Mouse (Mus musculus) lung, postnatal 36 days (tissue): ENCODE measurements at regions not wholly inside any gene's neighbourhood (a gene's known extent, or its start where the extent isn't known, plus 50 kb on each side); places are given as distances from the start of the nearest gene placed in this dataset.

Source experiments
- DNase-seq: peaks from one replicate; pipeline ENCODE4 v3.0.0; 2022; ENCODE audit warnings: mixed read lengths

GRCm38 (mm10) chr15:63364473-63364872, 480.5 kb downstream of the Gsdmc2 start:
- DNase-seq = peak; percentile 41

DNA sequence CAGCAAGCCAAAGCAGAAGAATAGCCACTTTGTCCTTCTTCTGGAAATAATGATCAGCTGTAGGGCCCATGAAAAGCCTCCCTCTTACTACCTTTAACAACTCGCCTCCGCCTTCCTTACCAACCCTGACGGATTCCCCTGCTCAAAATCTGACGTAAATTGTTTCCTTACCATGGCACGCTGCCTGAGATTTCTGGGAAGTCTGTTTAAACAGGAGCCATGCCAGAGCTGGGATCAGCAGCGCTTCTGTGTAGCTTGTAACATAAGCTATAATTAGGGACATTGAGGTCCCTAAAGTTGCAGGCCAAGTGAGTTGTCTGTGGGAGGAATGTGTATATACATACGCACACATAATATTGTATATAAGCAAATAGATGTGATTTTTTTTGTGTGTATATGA, 484.6 kb downstream of the Gsdmc2 start:
- peak; percentile 19 for DNase-seq

DNA sequence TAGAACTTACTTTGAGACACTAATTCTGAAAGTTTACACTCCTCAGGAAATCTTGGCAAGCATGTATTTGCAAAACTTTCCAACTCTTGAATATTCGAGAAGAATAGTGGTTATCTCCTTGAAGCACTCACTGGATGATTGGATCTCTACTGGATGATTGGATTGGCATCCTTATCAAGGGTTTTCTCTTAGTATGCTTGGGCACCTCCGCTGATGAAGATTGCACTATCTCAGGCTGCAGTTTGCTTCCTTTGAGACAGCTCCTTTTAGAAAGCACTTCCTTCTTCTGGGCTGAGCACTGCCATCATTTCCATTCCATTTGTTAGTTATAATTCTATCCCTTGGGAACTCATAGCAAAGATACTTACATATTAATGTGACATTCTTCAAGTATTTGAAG, 503.2 kb downstream of the Gsdmc2 start:
- no peak for DNase-seq

DNA sequence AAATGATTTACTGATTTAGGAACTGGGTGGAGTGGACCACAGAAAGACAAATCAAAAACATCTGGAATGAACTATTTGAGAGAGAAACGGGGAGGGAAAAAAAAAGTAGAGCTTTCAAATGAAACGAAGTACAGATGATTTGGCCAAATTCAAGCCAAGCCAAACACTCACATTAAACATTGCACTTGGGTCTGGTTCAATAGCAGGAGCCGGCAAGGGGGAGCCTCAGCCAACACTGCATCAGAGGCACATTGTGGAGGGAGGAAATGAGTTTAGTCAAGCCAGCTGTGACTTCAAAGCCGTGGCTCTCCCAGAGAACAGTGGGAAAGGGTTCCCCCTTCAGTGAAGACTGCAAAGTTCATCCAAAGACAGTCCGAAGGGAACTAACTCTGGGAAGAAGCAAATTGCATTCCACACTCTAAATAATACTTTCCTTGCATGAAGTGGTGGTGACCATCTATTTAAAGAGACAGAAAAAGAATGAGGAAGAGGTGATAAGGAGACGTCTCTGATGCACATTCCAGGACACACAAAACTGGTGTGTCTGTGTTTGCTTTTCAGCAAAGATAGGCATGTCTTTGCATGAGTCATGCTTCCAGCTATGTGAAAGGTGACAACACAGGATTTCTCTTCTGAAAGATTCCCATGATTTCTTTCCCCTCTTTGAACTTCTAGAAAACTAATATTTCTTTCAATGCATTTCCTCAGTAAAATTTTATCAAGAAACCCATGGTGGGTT, 504.5 kb downstream of the Gsdmc2 start:
- peak; percentile 47 for DNase-seq

DNA sequence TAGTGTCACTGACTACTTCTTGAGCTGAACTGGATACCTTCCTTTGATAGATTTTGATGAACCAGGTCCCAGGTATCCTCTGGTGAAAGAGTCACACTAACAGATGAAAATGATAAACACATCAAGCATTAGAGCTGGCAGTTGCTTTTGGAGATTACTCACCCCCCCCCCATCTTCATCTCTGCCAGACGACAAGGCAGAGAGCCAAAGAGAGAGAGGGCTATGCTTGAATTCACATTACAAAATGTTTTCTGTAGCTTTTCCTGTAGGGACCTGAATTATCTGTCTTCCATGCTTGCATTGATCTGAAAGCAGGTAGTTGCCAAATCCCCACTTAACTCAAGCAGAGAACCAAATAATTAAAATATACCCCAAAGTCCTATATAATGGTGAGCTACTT, 525.3 kb downstream of the Gsdmc2 start:
- no peak for DNase-seq

GRCm38 (mm10) chr15:63310426-63310825, 534.6 kb downstream of the Gsdmc2 start:
- no peak for DNase-seq

DNA sequence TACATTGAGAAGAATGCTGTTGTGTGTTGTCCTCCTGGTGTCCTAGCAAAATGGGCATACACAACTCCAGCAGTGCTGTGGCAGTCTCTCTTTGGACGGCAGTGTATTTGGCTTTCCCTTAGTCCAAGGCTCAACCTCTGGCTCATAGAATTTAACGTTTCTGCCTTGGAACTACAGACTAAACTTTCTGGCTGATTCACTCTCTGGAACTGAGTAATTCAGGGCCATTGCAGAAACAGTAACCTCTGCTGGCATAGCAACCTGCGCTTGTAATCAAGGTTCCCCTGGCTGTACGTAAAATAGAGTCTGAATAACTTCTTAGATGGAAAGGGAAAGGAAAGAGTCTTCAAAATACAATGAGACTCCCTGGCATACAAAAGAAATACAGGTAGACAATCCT, 545.7 kb downstream of the Gsdmc2 start:
- DNase-seq = no peak

DNA sequence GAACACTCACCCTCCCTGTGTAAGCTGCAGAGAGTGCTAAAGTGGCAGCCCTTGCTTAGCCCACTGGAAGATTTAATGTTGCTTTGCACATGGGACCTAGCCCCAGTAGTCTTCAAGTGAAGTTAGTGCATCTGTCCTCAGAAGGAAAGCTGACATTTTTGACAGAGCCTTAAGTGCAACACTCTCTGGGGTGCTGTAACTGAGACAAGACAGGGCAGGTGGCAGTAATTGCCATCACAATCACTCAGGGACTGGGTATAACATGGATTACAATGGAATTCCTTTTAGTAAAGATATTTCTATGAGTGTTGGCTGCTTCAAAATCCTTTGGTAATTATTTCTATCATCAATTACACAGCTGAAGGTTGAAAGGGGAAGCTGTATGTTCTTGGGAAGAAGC, 556.4 kb downstream of the Gsdmc2 start:
- no peak for DNase-seq

- DNase-seq = no peak
Observed at GRCm38 (mm10) chr15:63286026-63286425, 559.0 kb downstream of the Gsdmc2 start.

DNA sequence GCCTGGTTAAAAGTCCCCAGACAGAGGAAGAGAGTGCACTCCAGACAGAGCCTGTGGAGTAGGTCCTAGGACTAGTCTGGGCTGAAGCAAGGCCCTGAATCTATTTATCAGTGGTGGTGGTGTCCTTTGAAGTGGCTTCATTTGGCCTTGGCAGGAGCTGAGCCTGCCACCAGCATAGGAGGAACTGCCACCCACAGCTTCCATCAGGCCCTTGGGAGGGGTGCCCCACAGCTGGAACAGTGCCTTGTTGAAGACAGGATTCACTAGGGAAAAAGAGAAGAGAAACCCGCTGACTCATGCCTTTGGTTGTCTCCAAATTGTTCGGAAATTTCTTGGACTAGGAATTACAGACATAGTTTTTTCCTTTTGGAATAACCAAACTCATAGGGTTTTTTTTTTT, 574.6 kb downstream of the Gsdmc2 start:
- peak; percentile 27 for DNase-seq

- no peak for DNase-seq
Observed at GRCm38 (mm10) chr15:63265845-63266244, 579.1 kb downstream of the Gsdmc2 start.

GRCm38 (mm10) chr15:63255736-63256135, 589.2 kb downstream of the Gsdmc2 start:
- DNase-seq = no peak

GRCm38 (mm10) chr15:63252781-63253340, 592.1 kb downstream of the Gsdmc2 start:
- no peak for DNase-seq

DNA sequence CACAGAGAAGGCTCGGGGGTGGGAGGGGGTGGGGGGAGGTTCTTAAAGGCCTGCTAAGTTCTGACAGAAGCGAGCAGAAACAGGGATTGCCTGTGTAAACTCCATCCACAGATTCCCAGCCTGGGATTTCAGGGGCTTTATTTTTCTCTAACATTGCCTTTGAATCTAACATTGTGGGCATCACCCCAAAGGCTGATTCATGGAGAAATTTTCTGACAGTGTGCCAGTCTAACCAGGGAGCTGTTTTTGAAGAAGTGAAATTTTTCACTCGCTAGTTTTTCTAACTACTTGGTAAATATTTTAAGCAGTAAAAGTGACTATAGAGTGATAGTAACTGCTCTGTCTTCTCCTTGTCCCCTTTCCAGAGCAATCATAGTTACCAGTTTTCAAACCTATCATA, 606.4 kb downstream of the Gsdmc2 start:
- DNase-seq = no peak

DNA sequence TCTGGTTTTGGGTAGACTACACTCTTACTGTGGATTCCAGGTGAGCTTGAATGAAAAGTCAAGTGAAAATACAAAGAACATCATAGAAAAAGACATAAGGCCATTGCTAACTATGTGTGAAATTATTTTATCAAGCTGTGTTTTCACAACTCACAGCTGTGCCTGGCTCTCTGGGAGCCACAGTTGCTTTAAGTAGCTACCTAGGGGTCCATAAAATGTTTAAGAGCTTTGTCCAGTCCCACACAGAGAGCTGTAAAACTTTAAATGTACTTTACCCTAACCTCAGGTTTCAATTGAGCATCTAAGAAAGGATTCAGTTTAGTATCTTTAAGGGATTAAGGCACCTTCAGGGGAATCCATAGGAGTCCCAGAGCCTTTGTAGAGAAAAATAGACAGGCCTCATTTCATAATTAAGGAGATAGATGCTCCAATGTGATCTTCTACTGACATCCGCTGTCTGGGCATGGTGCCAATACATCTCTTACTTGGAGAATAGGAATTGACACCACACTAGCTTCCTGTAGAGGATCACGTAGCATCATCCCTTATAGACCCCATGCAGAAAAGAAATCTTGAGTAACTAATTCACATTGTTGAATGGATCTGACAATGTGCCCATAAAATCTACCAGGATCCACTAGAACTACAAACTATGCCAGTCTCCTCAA, 626.5 kb downstream of the Gsdmc2 start:
- DNase-seq = no peak

- DNase-seq = no peak
Observed at GRCm38 (mm10) chr15:63205150-63205549, 639.8 kb downstream of the Gsdmc2 start.

GRCm38 (mm10) chr15:63195031-63195430, 649.9 kb downstream of the Gsdmc2 start:
- peak; percentile 16 for DNase-seq

DNA sequence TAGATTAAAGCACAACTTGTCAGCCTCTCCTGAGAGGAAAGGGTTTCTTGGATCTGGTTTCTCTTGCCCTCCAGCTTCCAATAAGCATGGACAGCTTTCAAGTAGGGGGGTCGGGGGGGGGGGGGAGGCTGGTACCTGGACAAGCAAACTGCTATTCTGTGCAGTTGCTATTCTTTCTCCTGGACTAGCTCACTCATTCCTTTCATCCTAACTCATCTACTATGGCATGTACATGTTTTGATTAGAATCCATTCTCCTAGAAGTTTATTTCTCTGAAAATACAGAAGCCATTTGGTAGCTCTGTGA, 650.5 kb downstream of the Gsdmc2 start:
- DNase-seq = no peak

DNA sequence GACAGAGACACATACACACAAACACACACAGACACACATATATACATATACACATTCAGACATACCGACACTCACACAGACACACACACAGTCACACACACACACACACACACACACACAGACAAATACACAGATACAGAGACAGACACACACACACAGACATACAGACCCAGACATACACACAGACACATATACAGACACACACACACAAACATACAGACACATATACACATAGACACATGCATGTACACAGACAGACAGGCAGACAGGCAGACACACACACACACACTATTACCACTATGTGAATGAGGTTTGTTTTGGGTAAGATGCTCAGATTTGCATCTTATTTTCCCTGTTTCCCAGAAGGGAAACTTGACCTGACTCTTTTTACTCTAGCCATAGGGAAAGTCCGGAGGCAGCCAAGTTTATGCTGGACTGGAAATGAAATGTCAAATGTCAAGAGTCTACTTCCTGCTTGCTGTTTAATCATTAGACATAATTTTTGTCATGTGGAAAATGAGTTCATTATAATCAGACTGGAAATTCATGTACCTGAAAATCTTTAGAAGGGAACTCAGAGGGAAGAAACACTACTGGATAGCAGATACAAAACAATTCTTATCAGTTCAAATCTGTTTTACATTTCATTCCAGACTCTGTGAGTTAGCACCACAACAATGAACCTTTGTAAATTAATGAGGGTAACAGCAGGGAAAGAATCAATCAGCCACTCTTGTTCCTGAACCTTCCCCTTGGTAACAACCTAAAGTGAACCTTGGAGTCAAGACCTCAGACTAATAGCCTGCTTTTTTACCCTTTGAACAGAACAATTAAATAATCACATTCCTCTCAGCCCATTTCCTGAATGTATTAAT, 651.1 kb downstream of the Gsdmc2 start:
- DNase-seq = peak; percentile 2

- DNase-seq = no peak
Observed at GRCm38 (mm10) chr15:63191731-63192130, 653.2 kb downstream of the Gsdmc2 start.

DNA sequence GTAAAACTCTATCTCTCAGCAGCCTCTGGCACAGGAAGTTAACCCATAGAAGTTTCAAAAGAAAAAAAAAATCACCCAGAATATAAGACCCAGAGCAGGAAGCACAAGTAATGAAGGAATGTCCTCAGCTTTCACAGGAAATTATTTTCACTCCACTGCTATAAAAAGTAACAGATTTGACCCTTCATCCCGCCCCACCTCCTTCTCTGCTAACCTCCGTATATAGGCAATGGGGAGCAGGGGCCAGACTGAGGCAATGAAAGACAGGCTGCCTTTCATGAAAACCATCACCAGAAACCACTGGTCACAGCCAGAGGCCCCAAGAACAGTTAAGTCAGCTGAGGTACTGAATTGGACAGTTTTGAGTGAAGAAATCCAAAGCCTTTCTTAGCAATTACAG, 654.9 kb downstream of the Gsdmc2 start:
- no peak for DNase-seq

- no peak for DNase-seq
Observed at GRCm38 (mm10) chr15:63171003-63171402, 674.0 kb downstream of the Gsdmc2 start.

- DNase-seq = no peak
Observed at GRCm38 (mm10) chr15:63170171-63170570, 674.8 kb downstream of the Gsdmc2 start.

DNA sequence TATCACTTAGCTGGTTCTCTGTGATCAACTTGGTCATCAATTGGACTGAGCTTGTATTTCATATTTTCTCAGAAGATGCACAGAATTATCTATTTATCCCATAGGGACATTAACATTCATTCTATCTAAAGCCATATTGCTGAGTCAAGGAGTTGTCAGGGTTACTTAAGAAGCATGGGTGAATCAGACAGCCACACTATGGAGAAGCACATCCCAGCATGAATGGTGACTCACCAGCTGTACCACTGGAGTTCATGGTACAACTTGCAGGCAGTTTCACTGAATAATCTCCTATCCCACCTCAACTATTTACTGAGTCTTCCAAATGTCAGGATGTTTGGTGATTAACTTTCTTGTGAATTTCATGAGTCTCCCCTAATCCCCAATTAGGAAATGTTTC, 678.6 kb downstream of the Gsdmc2 start:
- DNase-seq = no peak
